Mouse (Mus musculus): ENCODE data around the gene Mzf1. TPM values are rescaled to one million over a fixed set of nuclear protein-coding genes. Genes with fewer than 3 reads are reported as not detected.
"Not testable (repeated sequence)": the region's sequence is repeated elsewhere in the genome, so short reads cannot be mapped to it uniquely, and the experiment has no call there.

The Mzf1 gene
- 3.8 and 4.0 TPM in 2 replicates for polyA plus RNA-seq (2014; fragmentation: Nextera tagmentation; extraction: Ambion mirVana)

- Histone ChIP-seq H3K36me3 (ENCODE audit: control insufficient read depth, insufficient read depth, low read length) (no peaks in the 10 kb centered on the region), H3K4me3 (ENCODE audit: low read depth, low read length) (peak within 1 kb of the TSS; percentile 55), H3K4me1 (replicated peaks; ENCODE audit: control insufficient read depth, insufficient read depth, low read length) (peaks cover 2% of the 10 kb centered on the region; the same call in 1 of the 2 replicates), H3K27me3 (ENCODE audit: control insufficient read depth, insufficient read depth, low read length) (no peaks in the 10 kb centered on the region), H3K27ac (ENCODE audit: low read depth, low read length) (peak within 1 kb of the TSS; percentile 93), H3K9me3 (ENCODE audit: control insufficient read depth, low read length) (no peaks in the 10 kb centered on the region), H3K9ac (ENCODE audit: low read length) (peak within 1 kb of the TSS; percentile 70), H3K4me2 (ENCODE audit: low read depth, low read length, severe bottlenecking) (peak within 1 kb of the TSS; percentile 63)
- WGBS = under 1% methylated on average over 41 of the region's 41 CpGs
- DNase-seq (ENCODE audit: low spot score) (peak; percentile 95), ATAC-seq (replicated peaks; ENCODE audit: low FRiP score) (peak; percentile 96)
These were observed at the start of gene Mzf1 for GRCm38 (mm10) chr7:13054287-13055010. Gene Mzf1, minus strand, starts transcription at chr7:13054764.

- Histone ChIP-seq H3K4me2 (ENCODE audit: low read depth, low read length, severe bottlenecking) (no peak within 1 kb of the TSS), H3K9ac (ENCODE audit: low read length) (no peak within 1 kb of the TSS), H3K9me3 (ENCODE audit: control insufficient read depth, low read length) (no peaks in the 10 kb centered on the region), H3K36me3 (ENCODE audit: control insufficient read depth, insufficient read depth, low read length) (no peaks in the 10 kb centered on the region), H3K27ac (ENCODE audit: low read depth, low read length) (no peak within 1 kb of the TSS), H3K4me3 (ENCODE audit: low read depth, low read length) (no peak within 1 kb of the TSS), H3K4me1 (replicated peaks; ENCODE audit: control insufficient read depth, insufficient read depth, low read length) (no peaks in the 10 kb centered on the region), H3K27me3 (ENCODE audit: control insufficient read depth, insufficient read depth, low read length) (no peaks in the 10 kb centered on the region)
- ATAC-seq (replicated peaks; ENCODE audit: low FRiP score) (no peak), DNase-seq (ENCODE audit: low spot score) (no peak)
- WGBS = 52% methylated on average over 3 of the region's 3 CpGs
These were observed 40.5 kb upstream of the Mzf1 start, which contains the start of gene Vmn1r85 for GRCm38 (mm10) chr7:13095073-13095472. Gene Vmn1r85, minus strand, starts transcription at chr7:13095173.

DNA sequence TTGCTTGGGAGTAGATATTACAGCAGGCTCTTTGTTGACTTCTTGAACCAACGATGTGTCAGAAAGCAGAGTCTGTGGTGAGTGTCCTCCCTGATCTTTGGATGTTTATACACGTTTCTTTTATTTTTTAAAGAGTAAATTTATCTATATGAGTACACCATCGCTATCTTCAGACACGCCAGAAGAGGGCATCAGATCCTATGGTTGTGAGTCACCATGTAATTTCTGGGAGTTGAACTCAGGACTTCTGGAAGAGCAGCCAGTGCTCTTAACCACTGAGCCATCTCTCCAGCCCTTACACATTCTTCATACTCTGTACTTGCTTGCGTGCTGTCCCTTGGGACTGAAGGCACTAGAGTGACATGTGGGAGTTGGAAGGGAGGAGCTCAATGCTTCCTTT, 17.7 kb upstream of the Mzf1 start:
- Histone ChIP-seq H3K36me3 (ENCODE audit: control insufficient read depth, insufficient read depth, low read length) (no peaks in the 10 kb centered on the region), H3K27me3 (ENCODE audit: control insufficient read depth, insufficient read depth, low read length) (no peaks in the 10 kb centered on the region), H3K4me1 (replicated peaks; ENCODE audit: control insufficient read depth, insufficient read depth, low read length) (no peaks in the 10 kb centered on the region), H3K4me2 (ENCODE audit: low read depth, low read length, severe bottlenecking) (no peak overlapping the region), H3K27ac (ENCODE audit: low read depth, low read length) (no peak overlapping the region), H3K4me3 (ENCODE audit: low read depth, low read length) (no peak overlapping the region), H3K9ac (ENCODE audit: low read length) (no peak overlapping the region), H3K9me3 (ENCODE audit: control insufficient read depth, low read length) (no peaks in the 10 kb centered on the region)
- ATAC-seq (replicated peaks; ENCODE audit: low FRiP score) (no peak), DNase-seq (ENCODE audit: low spot score) (no peak)
- 62% methylated on average over 5 of the region's 5 CpGs for WGBS

DNA sequence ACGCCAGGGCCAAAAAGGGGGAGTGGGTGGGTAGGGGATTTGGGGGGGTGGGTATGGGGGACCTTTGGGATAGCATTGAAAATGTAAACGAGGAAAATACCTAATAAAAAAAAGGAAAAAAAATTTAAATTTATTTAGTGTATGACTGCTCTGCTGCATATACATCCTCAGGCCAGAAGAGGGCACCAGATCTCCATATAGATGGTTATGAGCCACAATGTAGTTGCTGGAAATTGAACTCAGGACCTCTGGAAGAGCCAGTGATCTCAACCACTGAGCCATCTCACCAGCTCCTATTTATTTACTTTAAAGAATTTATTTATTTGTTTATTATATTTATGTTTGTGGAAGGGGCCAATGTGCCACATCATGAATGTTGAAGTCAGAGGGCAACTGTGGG, 8.8 kb upstream of the Mzf1 start:
- H3K4me3 ChIP-seq (ENCODE audit: low read depth, low read length); DNase-seq (ENCODE audit: low spot score): not testable (repeated sequence)
- 41% methylated on average over 2 of the region's 2 CpGs for WGBS

GRCm38 (mm10) chr7:13059536-13059935, 5.0 kb upstream of the Mzf1 start:
- Histone ChIP-seq H3K4me2 (ENCODE audit: low read depth, low read length, severe bottlenecking) (no peak overlapping the region), H3K36me3 (ENCODE audit: control insufficient read depth, insufficient read depth, low read length) (no peaks in the 10 kb centered on the region), H3K9me3 (ENCODE audit: control insufficient read depth, low read length) (no peaks in the 10 kb centered on the region), H3K9ac (ENCODE audit: low read length) (no peak overlapping the region), H3K27ac (ENCODE audit: low read depth, low read length) (no peak overlapping the region), H3K27me3 (ENCODE audit: control insufficient read depth, insufficient read depth, low read length) (no peaks in the 10 kb centered on the region), H3K4me1 (replicated peaks; ENCODE audit: control insufficient read depth, insufficient read depth, low read length) (no peaks in the 10 kb centered on the region), H3K4me3 (ENCODE audit: low read depth, low read length) (no peak overlapping the region)
- WGBS = 92% methylated on average over 9 of the region's 9 CpGs
- ATAC-seq (replicated peaks; ENCODE audit: low FRiP score) (no peak), DNase-seq (ENCODE audit: low spot score) (no peak)

More for the DNA sequence above, 8.8 kb upstream of the Mzf1 start:
- not testable (repeated sequence) for H3K9ac ChIP-seq (ENCODE audit: low read length); H3K36me3 ChIP-seq (ENCODE audit: control insufficient read depth, insufficient read depth, low read length); H3K9me3 ChIP-seq (ENCODE audit: control insufficient read depth, low read length); H3K4me1 ChIP-seq (replicated peaks; ENCODE audit: control insufficient read depth, insufficient read depth, low read length); H3K27ac ChIP-seq (ENCODE audit: low read depth, low read length); H3K4me2 ChIP-seq (ENCODE audit: low read depth, low read length, severe bottlenecking); H3K27me3 ChIP-seq (ENCODE audit: control insufficient read depth, insufficient read depth, low read length)
- ATAC-seq (replicated peaks; ENCODE audit: low FRiP score) = peak; percentile 21; the same call in 1 of the 2 replicates

GRCm38 (mm10) chr7:13056913-13057700, 2.5 kb upstream of the Mzf1 start:
- ATAC-seq (replicated peaks; ENCODE audit: low FRiP score) (no peak), DNase-seq (ENCODE audit: low spot score) (no peak)
- no peak overlapping the region for H3K9ac ChIP-seq (ENCODE audit: low read length)
- H3K36me3 ChIP-seq (ENCODE audit: control insufficient read depth, insufficient read depth, low read length) = no peaks in the 10 kb centered on the region
- no peak overlapping the region for H3K4me3 ChIP-seq (ENCODE audit: low read depth, low read length)
- H3K27ac ChIP-seq (ENCODE audit: low read depth, low read length) = no peak overlapping the region
- no peaks in the 10 kb centered on the region for H3K27me3 ChIP-seq (ENCODE audit: control insufficient read depth, insufficient read depth, low read length)
- no peaks in the 10 kb centered on the region for H3K9me3 ChIP-seq (ENCODE audit: control insufficient read depth, low read length)
- peaks cover 2% of the 10 kb centered on the region; the same call in 1 of the 2 replicates for H3K4me1 ChIP-seq (replicated peaks; ENCODE audit: control insufficient read depth, insufficient read depth, low read length)
- no peak overlapping the region for H3K4me2 ChIP-seq (ENCODE audit: low read depth, low read length, severe bottlenecking)
- 54% methylated on average over 8 of the region's 8 CpGs for WGBS

- no peak for DNase-seq (ENCODE audit: low spot score)
- ATAC-seq (replicated peaks; ENCODE audit: low FRiP score) = no peak
- Histone ChIP-seq H3K36me3 (ENCODE audit: control insufficient read depth, insufficient read depth, low read length) (no peaks in the 10 kb centered on the region), H3K4me1 (replicated peaks; ENCODE audit: control insufficient read depth, insufficient read depth, low read length) (peaks cover 2% of the 10 kb centered on the region; the same call in 1 of the 2 replicates), H3K4me3 (ENCODE audit: low read depth, low read length) (peak overlapping the region; percentile 55), H3K27me3 (ENCODE audit: control insufficient read depth, insufficient read depth, low read length) (no peaks in the 10 kb centered on the region), H3K4me2 (ENCODE audit: low read depth, low read length, severe bottlenecking) (peak overlapping the region; percentile 63), H3K27ac (ENCODE audit: low read depth, low read length) (peak overlapping the region; percentile 93), H3K9me3 (ENCODE audit: control insufficient read depth, low read length) (no peaks in the 10 kb centered on the region), H3K9ac (ENCODE audit: low read length) (peak overlapping the region; percentile 70)
- 3% methylated on average over 15 of the region's 15 CpGs for WGBS
These were observed 640 bp downstream of the Mzf1 start for GRCm38 (mm10) chr7:13053961-13054286.

DNA sequence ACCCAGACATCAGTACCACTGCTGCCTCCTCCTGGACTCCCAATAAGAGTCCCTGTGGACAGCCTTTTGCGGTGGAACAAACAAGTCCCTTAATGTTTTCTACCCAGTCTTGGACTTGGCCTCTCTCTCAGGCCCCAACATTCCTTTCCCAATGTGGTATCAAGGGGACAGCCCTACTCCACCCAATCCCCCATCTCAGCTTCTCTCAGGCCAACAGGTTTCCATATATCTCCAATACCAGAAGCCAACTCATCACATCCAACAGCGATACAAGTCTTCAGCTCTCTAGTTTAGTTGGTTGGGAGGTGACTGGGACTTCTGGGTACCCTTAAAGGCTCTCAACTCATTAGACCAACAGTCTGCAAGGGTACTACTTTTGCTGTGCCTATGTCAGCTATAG, 1.1 kb downstream of the Mzf1 start:
- Histone ChIP-seq H3K27ac (ENCODE audit: low read depth, low read length) (no peak overlapping the region), H3K9ac (ENCODE audit: low read length) (no peak overlapping the region; the same call in 1 of the 2 replicates), H3K4me3 (ENCODE audit: low read depth, low read length) (peak overlapping the region; percentile 55; the same call in 1 of the 2 replicates), H3K4me2 (ENCODE audit: low read depth, low read length, severe bottlenecking) (peak overlapping the region; percentile 63; the same call in 1 of the 2 replicates), H3K36me3 (ENCODE audit: control insufficient read depth, insufficient read depth, low read length) (no peaks in the 10 kb centered on the region), H3K9me3 (ENCODE audit: control insufficient read depth, low read length) (no peaks in the 10 kb centered on the region), H3K4me1 (replicated peaks; ENCODE audit: control insufficient read depth, insufficient read depth, low read length) (peaks cover 2% of the 10 kb centered on the region; the same call in 1 of the 2 replicates), H3K27me3 (ENCODE audit: control insufficient read depth, insufficient read depth, low read length) (no peaks in the 10 kb centered on the region)
- WGBS = 99% methylated on average over 2 of the region's 2 CpGs
- ATAC-seq (replicated peaks; ENCODE audit: low FRiP score) (no peak), DNase-seq (ENCODE audit: low spot score) (no peak)

Measured in forebrain, embryonic 11.5 days (tissue).